Mouse (Mus musculus) kidney, postnatal 36 days (tissue): Measurements from ENCODE around the gene Btbd16.
A peak's percentile ranks its signal among the peaks of the same experiment; 100 is the strongest.

Experiments
- DNase-seq, 2 experiments: peaks; one replicate each; pipeline ENCODE4 v3.0.0; 2021 to 2022; ENCODE audit warnings: mixed read lengths in 2 of 2

The Btbd16 gene

GRCm38 (mm10) chr7:130865613-130866591 is 92.0 kb downstream of the Btbd16 start, which contains the start of gene Plekha1:
Gene Plekha1 (plus strand): TSS chr7:130865756.
- DNase-seq = peak; percentile 97 to 98

- no peak for DNase-seq
These were observed 92.8 kb downstream of the Btbd16 start for GRCm38 (mm10) chr7:130866640-130867039.

GRCm38 (mm10) chr7:130867256-130867655 is 93.4 kb downstream of the Btbd16 start:
- peak in 1 of 2 experiments; percentile 29 for DNase-seq
